Mouse (Mus musculus): ENCODE measurements at regions not wholly inside any gene's neighbourhood (a gene's known extent, or its start where the extent isn't known, plus 50 kb on each side); places are given as distances from the start of the nearest gene placed in this dataset.

GRCm38 (mm10) chr12:117404157-117404752, 112.0 kb upstream of the Rapgef5 start:
- peak overlapping the region; percentile 13; the same call in 1 of the 2 replicates for H3K27ac ChIP-seq (replicated peaks; ENCODE audit: low read depth, low read length)
- no peaks in the 10 kb centered on the region for H3K4me1 ChIP-seq (ENCODE audit: control insufficient read depth, insufficient read depth, insufficient read length, low read length)
- no peak overlapping the region for H3K4me3 ChIP-seq (ENCODE audit: insufficient read depth, low read depth, low read length)

GRCm38 (mm10) chr12:117406832-117407231, 109.4 kb upstream of the Rapgef5 start:
- peaks cover 6% of the 10 kb centered on the region; the same call in 1 of the 2 replicates for H3K4me1 ChIP-seq (ENCODE audit: control insufficient read depth, insufficient read depth, insufficient read length, low read length)
- no peak overlapping the region for H3K27ac ChIP-seq (replicated peaks; ENCODE audit: low read depth, low read length)
- H3K4me3 ChIP-seq (ENCODE audit: insufficient read depth, low read depth, low read length): no peak overlapping the region

- H3K4me3 ChIP-seq (ENCODE audit: insufficient read depth, low read depth, low read length): no peak overlapping the region
- H3K27ac ChIP-seq (replicated peaks; ENCODE audit: low read depth, low read length): no peak overlapping the region
- peaks cover 6% of the 10 kb centered on the region for H3K4me1 ChIP-seq (ENCODE audit: control insufficient read depth, insufficient read depth, insufficient read length, low read length)
Observed at GRCm38 (mm10) chr12:117410604-117411003, 105.7 kb upstream of the Rapgef5 start.

GRCm38 (mm10) chr12:117412257-117412656, 104.0 kb upstream of the Rapgef5 start:
- H3K27ac ChIP-seq (replicated peaks; ENCODE audit: low read depth, low read length): no peak overlapping the region
- H3K4me3 ChIP-seq (ENCODE audit: insufficient read depth, low read depth, low read length): no peak overlapping the region
- peaks cover 6% of the 10 kb centered on the region for H3K4me1 ChIP-seq (ENCODE audit: control insufficient read depth, insufficient read depth, insufficient read length, low read length)

GRCm38 (mm10) chr12:117412779-117413505, 103.3 kb upstream of the Rapgef5 start:
- Histone ChIP-seq H3K4me3 (ENCODE audit: insufficient read depth, low read depth, low read length) (no peak overlapping the region), H3K4me1 (ENCODE audit: control insufficient read depth, insufficient read depth, insufficient read length, low read length) (peaks cover 6% of the 10 kb centered on the region), H3K27ac (replicated peaks; ENCODE audit: low read depth, low read length) (no peak overlapping the region)

- Histone ChIP-seq H3K4me3 (ENCODE audit: insufficient read depth, low read depth, low read length) (no peak overlapping the region), H3K27ac (replicated peaks; ENCODE audit: low read depth, low read length) (no peak overlapping the region), H3K4me1 (ENCODE audit: control insufficient read depth, insufficient read depth, insufficient read length, low read length) (peaks cover 6% of the 10 kb centered on the region)
Observed at GRCm38 (mm10) chr12:117414020-117414419, 102.3 kb upstream of the Rapgef5 start.

- Histone ChIP-seq H3K27ac (replicated peaks; ENCODE audit: low read depth, low read length) (no peak overlapping the region), H3K4me1 (ENCODE audit: control insufficient read depth, insufficient read depth, insufficient read length, low read length) (peaks cover 6% of the 10 kb centered on the region), H3K4me3 (ENCODE audit: insufficient read depth, low read depth, low read length) (no peak overlapping the region)
Observed at GRCm38 (mm10) chr12:117415146-117415545, 101.1 kb upstream of the Rapgef5 start.

GRCm38 (mm10) chr12:117417991-117418390, 98.3 kb upstream of the Rapgef5 start:
- no peak overlapping the region for H3K4me3 ChIP-seq (ENCODE audit: insufficient read depth, low read depth, low read length)
- no peak overlapping the region for H3K27ac ChIP-seq (replicated peaks; ENCODE audit: low read depth, low read length)
- no peaks in the 10 kb centered on the region; the same call in 1 of the 2 replicates for H3K4me1 ChIP-seq (ENCODE audit: control insufficient read depth, insufficient read depth, insufficient read length, low read length)

- Histone ChIP-seq H3K4me3 (ENCODE audit: insufficient read depth, low read depth, low read length) (no peak overlapping the region), H3K27ac (replicated peaks; ENCODE audit: low read depth, low read length) (no peak overlapping the region), H3K4me1 (ENCODE audit: control insufficient read depth, insufficient read depth, insufficient read length, low read length) (no peaks in the 10 kb centered on the region)
Observed at GRCm38 (mm10) chr12:117422315-117422978, 93.8 kb upstream of the Rapgef5 start.

- Histone ChIP-seq H3K4me3 (ENCODE audit: insufficient read depth, low read depth, low read length) (no peak overlapping the region), H3K4me1 (ENCODE audit: control insufficient read depth, insufficient read depth, insufficient read length, low read length) (no peaks in the 10 kb centered on the region), H3K27ac (replicated peaks; ENCODE audit: low read depth, low read length) (no peak overlapping the region)
Observed at GRCm38 (mm10) chr12:117425363-117426031, 90.8 kb upstream of the Rapgef5 start.

- Histone ChIP-seq H3K4me3 (ENCODE audit: insufficient read depth, low read depth, low read length) (no peak overlapping the region), H3K27ac (replicated peaks; ENCODE audit: low read depth, low read length) (no peak overlapping the region), H3K4me1 (ENCODE audit: control insufficient read depth, insufficient read depth, insufficient read length, low read length) (no peaks in the 10 kb centered on the region)
Observed at GRCm38 (mm10) chr12:117427431-117427830, 88.8 kb upstream of the Rapgef5 start.

- no peaks in the 10 kb centered on the region for H3K4me1 ChIP-seq (ENCODE audit: control insufficient read depth, insufficient read depth, insufficient read length, low read length)
- H3K27ac ChIP-seq (replicated peaks; ENCODE audit: low read depth, low read length): no peak overlapping the region
- no peak overlapping the region for H3K4me3 ChIP-seq (ENCODE audit: insufficient read depth, low read depth, low read length)
Observed at GRCm38 (mm10) chr12:117430886-117431285, 85.4 kb upstream of the Rapgef5 start.

GRCm38 (mm10) chr12:117432788-117433187, 83.5 kb upstream of the Rapgef5 start:
- H3K27ac ChIP-seq (replicated peaks; ENCODE audit: low read depth, low read length): no peak overlapping the region
- no peaks in the 10 kb centered on the region for H3K4me1 ChIP-seq (ENCODE audit: control insufficient read depth, insufficient read depth, insufficient read length, low read length)
- H3K4me3 ChIP-seq (ENCODE audit: insufficient read depth, low read depth, low read length): no peak overlapping the region

- Histone ChIP-seq H3K4me3 (ENCODE audit: insufficient read depth, low read depth, low read length) (no peak overlapping the region), H3K27ac (replicated peaks; ENCODE audit: low read depth, low read length) (no peak overlapping the region), H3K4me1 (ENCODE audit: control insufficient read depth, insufficient read depth, insufficient read length, low read length) (no peaks in the 10 kb centered on the region)
Observed at GRCm38 (mm10) chr12:117437011-117437410, 79.3 kb upstream of the Rapgef5 start.

- H3K4me1 ChIP-seq (ENCODE audit: control insufficient read depth, insufficient read depth, insufficient read length, low read length): no peaks in the 10 kb centered on the region
- no peak overlapping the region for H3K4me3 ChIP-seq (ENCODE audit: insufficient read depth, low read depth, low read length)
- H3K27ac ChIP-seq (replicated peaks; ENCODE audit: low read depth, low read length): no peak overlapping the region
Observed at GRCm38 (mm10) chr12:117439015-117439605, 77.2 kb upstream of the Rapgef5 start.

Measured in brown adipose tissue, adult 24 weeks (tissue).